Mouse (Mus musculus): ENCODE data around the gene Olfr827.

Gene Olfr827

DNA sequence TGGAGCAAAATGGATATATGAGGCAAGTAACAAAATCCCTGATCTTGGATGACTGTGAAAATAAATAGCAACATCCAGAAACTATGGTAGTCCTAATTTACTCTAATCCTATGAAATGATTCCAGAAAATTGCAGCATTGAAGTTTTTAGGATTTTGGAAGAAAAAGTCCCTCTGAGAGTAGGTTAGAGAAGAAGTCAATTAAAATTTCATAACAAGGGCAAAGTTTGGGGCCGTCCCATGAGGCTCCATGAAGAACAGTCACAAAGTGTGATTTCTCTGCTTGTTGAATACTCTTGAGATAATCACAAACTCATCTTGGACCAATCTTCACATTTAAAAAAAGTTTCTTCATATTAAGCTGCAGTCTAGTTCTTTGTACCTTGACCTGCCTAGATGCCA, at the start of gene Olfr827:
Olfr827 (minus strand) TSS at position 101 of the 400 bp plus-strand sequence.
- CTCF ChIA-PET: no interaction called here

DNA sequence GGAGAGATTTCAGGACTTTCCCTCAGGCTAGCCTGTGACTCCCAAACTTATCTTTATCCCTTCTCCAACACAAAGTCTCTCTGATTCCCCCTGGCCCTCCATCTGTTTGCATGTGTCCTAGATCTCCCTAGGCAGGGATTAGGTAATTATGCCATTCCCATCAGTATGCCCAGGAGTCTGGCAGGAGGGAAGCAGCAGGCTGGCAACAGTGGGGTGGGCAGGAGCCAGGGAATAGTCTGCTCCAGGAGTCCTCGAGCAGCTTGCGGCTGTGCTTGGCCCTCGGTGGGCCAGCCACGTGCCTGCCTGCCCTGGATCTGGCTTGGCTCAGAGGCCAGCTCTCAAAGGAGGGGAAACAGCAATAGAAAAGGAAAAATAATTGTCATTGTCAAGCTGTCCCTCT, 49.0 kb upstream of the Olfr827 start:
- CTCF ChIA-PET: no interaction called here

- CTCF ChIA-PET: no interaction called here
Measured at GRCm38 (mm10) chr10:130259483-130259882, 45.3 kb upstream of the Olfr827 start.

DNA sequence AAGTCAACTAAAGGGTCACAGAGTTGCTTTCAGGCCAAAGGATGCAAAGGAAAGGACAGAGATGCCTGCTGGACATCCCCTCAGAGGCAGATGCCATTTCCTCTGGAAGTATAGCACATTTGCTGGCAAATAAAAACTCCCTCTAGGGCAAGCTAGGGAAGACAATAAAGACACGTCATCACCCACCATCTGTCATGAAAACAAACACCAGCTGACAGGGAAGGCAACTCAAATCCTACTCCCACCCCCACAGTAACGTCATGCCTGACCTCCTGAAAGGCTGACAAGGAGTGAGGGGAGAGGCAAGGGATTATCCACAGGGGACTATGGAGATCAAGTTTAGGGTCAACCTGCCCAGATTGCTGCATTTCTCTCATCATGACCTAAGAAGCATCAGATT, 30.1 kb upstream of the Olfr827 start:
- CTCF ChIA-PET: no interaction called here

DNA sequence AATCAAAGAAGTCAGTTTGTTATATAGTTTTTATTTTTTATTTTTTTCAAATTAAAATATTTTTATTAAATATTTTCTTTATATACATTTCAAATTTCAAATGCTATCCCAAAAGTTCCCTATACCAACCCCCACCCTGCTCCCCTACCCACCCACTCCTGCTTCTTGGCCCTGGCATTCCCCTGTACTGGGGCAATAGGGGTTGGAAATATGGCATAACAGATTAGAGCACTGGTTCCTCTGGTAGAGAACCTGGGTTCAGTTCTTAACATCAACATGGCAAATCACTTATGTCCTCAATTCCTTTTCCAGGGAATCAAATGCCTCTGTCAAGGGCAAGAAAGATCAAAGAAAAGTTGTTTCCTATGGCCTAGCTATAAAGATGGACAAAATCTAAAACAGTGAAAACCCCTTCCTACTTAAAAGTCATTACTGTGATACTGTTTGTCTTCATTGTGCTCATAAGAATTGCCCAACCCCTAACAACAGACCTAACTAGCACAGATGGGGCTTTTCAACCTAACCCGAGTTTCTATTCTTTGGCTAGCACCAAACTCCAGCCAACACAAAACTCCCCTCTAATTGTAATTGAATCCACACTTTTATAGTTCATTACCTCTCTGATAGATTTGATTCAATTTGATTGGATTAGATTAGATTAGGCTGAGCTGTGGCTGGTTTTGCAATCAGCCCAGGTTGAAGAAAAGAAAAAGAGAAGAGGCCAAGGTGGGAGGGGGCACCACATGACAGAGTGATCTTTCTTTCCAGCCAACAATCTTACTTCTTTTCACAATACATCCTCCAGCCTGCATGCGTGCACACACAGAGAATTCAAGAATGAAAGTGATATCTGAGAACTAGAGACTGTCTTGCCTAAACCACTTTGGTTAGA, 24.4 kb upstream of the Olfr827 start:
- CTCF ChIA-PET: no interaction called here

- CTCF ChIA-PET: no interaction called here
Measured at GRCm38 (mm10) chr10:130234576-130234975, 20.4 kb upstream of the Olfr827 start.

DNA sequence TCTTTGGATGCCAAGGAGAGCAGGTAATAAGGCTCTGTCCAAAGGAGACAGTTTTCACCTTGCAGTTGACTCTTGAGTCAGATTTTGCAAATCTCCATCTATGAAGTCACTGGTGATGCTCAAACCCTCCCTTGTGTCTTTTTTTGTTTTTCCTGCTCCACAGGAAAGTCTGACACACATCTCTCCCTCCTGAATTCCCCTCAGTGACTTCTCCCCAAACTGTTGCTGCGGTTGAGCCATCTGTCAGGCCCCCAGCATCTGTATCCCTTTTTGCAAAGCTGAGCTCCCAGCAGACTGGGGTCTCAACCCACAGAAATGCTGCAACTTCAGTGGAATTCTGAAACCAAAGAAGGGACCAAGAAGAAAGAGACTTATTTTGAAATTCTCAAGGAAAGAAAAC, 17.9 kb upstream of the Olfr827 start:
- CTCF ChIA-PET: no interaction called here

DNA sequence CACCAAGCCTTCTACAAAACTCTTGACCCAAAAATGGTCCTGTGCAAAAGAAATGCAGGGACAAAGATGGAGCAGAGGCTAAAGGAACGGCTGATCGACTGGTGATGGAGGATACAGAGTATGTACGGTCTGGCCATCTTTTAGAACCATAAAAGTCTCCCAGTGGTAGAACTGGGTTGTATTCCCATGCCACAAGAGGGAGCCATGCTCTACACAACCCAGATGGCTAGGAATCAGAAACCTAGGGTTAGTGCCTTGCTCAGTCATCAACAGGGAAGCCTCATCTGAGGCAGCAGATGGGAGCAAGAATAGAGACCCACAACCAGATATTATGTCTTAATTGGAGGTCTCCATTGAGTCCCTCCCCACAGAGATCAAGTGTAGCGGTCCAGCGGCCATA, 15.4 kb upstream of the Olfr827 start:
- CTCF ChIA-PET: no interaction called here

GRCm38 (mm10) chr10:130228246-130228645, 14.0 kb upstream of the Olfr827 start:
- CTCF ChIA-PET: no interaction called here

GRCm38 (mm10) chr10:130225034-130225433, 10.8 kb upstream of the Olfr827 start:
- CTCF ChIA-PET: no interaction called here

DNA sequence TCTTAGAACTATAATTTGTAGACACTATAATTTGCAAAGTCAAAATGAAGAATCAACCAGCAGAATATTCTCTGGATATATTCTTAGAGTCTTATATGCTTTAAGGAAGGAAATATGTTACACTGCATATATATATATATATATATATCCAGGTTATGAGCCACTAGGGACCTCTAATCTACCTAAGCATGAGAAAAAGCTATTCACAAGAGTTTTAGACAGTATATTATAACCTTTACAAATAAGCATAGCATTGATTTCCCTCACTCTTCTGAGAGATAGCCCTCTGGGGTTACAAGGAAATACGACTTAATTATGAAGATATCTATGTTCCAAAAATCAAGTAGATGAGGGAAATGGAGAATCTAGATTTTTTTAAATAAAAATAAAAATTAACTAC, 30.1 kb downstream of the Olfr827 start, which contains the start of gene Olfr826:
Olfr826 (minus strand) TSS at position 101 of the 400 bp plus-strand sequence.
- CTCF ChIA-PET: no interaction called here

DNA sequence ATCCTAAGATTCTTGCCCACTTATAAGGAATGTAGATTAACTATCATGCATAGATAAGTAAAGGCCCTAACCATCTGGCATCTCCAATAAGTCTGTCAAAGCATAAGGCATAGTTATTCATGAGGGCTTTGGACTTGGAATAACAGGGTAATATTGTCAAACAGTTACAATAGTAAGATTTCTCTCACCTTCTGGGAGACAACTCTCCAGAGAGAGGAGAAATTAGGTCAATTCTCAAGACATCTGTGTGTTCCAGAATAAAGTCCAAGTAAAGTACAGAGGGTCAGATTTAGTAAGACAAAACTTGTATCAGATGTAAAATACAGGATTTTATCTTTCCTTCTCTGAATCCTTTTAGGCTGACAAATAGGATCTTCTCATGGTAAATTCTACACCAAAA, 47.5 kb downstream of the Olfr827 start, which contains the start of gene Olfr825:
Olfr825 (minus strand) TSS at position 101 of the 400 bp plus-strand sequence.
- CTCF ChIA-PET: no interaction called here

GRCm38 (mm10) chr10:130165196-130165595, 49.0 kb downstream of the Olfr827 start:
- CTCF ChIA-PET: no interaction called here
